ENCODE assay signal across 10 mouse cellular contexts in the genomic region with DNA sequence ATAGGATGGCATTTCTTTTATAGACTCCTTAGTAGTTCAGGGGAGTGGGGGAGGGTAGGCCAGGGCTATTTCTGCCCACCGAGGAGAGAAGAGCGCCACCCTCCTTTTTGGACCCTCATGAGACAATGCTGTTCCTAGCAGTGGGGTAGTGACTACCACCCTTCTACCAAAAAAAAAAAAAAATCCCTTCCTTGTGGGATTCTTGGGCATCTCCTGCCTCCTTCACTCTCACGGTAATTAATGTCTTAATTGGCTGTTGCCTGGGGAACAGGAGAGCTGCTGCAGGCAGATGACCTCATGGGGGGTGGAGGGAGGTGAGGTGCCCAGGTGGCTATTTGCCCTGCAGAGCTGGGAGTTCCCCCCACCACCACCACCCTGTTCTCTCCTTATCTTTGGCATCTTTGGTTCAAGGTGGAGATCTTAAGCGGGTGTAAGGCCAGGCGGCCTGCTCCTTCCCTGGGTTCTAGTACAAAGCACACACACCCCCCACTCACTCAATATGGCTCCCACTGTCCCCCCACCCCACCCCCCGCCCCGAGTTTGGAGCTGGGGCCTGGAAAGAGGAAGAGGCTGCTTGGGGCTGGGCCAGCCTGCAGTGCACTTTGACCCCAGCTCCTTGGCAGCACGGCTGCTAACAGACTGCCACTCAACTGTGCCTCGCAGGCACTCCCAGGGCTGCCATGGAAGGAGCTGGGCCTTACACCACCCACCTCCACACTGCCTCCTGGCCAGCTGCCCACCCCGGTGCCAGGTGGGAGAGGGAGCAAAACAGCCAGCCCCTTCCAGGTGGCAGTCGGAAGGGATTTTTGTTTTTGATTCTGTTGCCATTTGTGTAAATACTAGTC. TPM values are rescaled to one million over a fixed set of nuclear protein-coding genes. Genes with fewer than 3 reads are reported as not detected.
DNase-seq lines count a peak whose midpoint lies in the region; ATAC-seq lines count a peak whose summit lies in the region.
"Had no signal": no experiment of that assay in that cellular context is flagged by ENCODE, and none has a peak within 500 bp of the region (broad histone marks: within the 10 kb centered on the region; RNA-seq: fewer than 3 reads in every experiment).

No protein-coding gene starts in this region.

- peak; percentile 39 for DNase-seq in adrenal gland, postnatal 10 days
- DNase-seq in adrenal gland, adult 18-20 months (ENCODE audit: low spot score in 2 of 2): no peak
- peak; percentile 76 for DNase-seq in midbrain, embryonic 11.5 days (ENCODE audit: low spot score, missing footprints)
- peak; percentile 71 for DNase-seq in kidney, adult 9 months
- peak; percentile 45 for DNase-seq in retina, postnatal 1 day
- no peak for DNase-seq in gastrocnemius, postnatal 25 days
- no peak for DNase-seq in embryo, embryonic 10.5 days (ENCODE audit: low spot score)
- DNase-seq: gastrocnemius, adult 2 months had no signal

- H3K4me3 ChIP-seq in midbrain, embryonic 11.5 days (ENCODE audit: low read depth, low read length): no peak overlapping the region
- no peak overlapping the region for H3K4me3 ChIP-seq in midbrain, embryonic 16.5 days (ENCODE audit: low read depth, low read length)
- H3K4me3 ChIP-seq: gastrocnemius, adult 2 months; neural tube, embryonic 12.5 days had no signal

- H3K36me3 ChIP-seq in midbrain, embryonic 11.5 days (ENCODE audit: control insufficient read depth, insufficient read depth, low read length): peaks cover 4% of the 10 kb centered on the region
- 0 out of 2 replicates have a peak, but pooled peaks cover 4% of the 10 kb centered on the region for H3K36me3 ChIP-seq in midbrain, embryonic 16.5 days (ENCODE audit: control insufficient read depth, insufficient read depth, low read length)

- peaks cover 30% of the 10 kb centered on the region for H3K4me1 ChIP-seq in midbrain, embryonic 11.5 days (ENCODE audit: control insufficient read depth, insufficient read depth, low read length)
- H3K4me1 ChIP-seq in midbrain, embryonic 16.5 days (ENCODE audit: control insufficient read depth, insufficient read depth, low read length): peaks cover 2% of the 10 kb centered on the region; the same call in 1 of the 2 replicates

- no peak overlapping the region for H3K9ac ChIP-seq in midbrain, embryonic 11.5 days (ENCODE audit: low read length)
- H3K9ac ChIP-seq in midbrain, embryonic 16.5 days (ENCODE audit: low read depth, low read length): no peak overlapping the region
- H3K9ac ChIP-seq: neural tube, embryonic 12.5 days had no signal

- no peak for ATAC-seq in midbrain, embryonic 11.5 days (ENCODE audit: low FRiP score)
- ATAC-seq in midbrain, embryonic 16.5 days: no peak

- H3K27me3 ChIP-seq in midbrain, embryonic 11.5 days (ENCODE audit: control insufficient read depth, insufficient read depth, low read length): peaks cover 7% of the 10 kb centered on the region
- no peaks in the 10 kb centered on the region for H3K27me3 ChIP-seq in midbrain, embryonic 16.5 days (ENCODE audit: control insufficient read depth, insufficient read depth, low read depth, low read length)
- H3K27me3 ChIP-seq: neural tube, embryonic 12.5 days had no signal

- H3K27ac ChIP-seq in midbrain, embryonic 11.5 days (ENCODE audit: low read depth, low read length): no peak overlapping the region
- no peak overlapping the region for H3K27ac ChIP-seq in midbrain, embryonic 16.5 days (ENCODE audit: low read length)
- H3K27ac ChIP-seq: gastrocnemius, adult 2 months; neural tube, embryonic 12.5 days had no signal

- 62% methylated on average over 11 of the region's 11 CpGs for WGBS in midbrain, embryonic 11.5 days
- 50% methylated on average over 11 of the region's 11 CpGs for WGBS in midbrain, embryonic 16.5 days

- no peaks in the 10 kb centered on the region for H3K9me3 ChIP-seq in midbrain, embryonic 11.5 days (ENCODE audit: control insufficient read depth, low read length)
- no peaks in the 10 kb centered on the region for H3K9me3 ChIP-seq in midbrain, embryonic 16.5 days (replicated peaks; ENCODE audit: control insufficient read depth, low read length, poor library complexity, severe bottlenecking)
- H3K9me3 ChIP-seq: neural tube, embryonic 12.5 days had no signal

- H3K4me2 ChIP-seq in midbrain, embryonic 11.5 days: no peak overlapping the region
- H3K4me2 ChIP-seq in midbrain, embryonic 16.5 days (ENCODE audit: low read length): no peak overlapping the region
- H3K4me2 ChIP-seq: neural tube, embryonic 12.5 days had no signal

RNA-seq across cellular contexts. Expression of gene Efnb1, which starts 12.4 kb away (rescaled TPM):
- 10 to 100 TPM; 48.2 to 53.3 TPM for total RNA-seq in adrenal gland, postnatal 10 days (2021)
- total RNA-seq in adrenal gland, adult 18-20 months (2021): 10 to 100 TPM; 53.1 to 65.4 TPM
- 34.7 and 38.3 TPM in 2 replicates for polyA plus RNA-seq in midbrain, embryonic 11.5 days (2014; fragmentation: Nextera tagmentation; extraction: Ambion mirVana)
- polyA plus RNA-seq in midbrain, embryonic 16.5 days (2015; fragmentation: Nextera tagmentation; extraction: Ambion mirVana): 15.6 and 19.6 TPM in 2 replicates
- 1 to 10 TPM; 4.4 to 6.8 TPM for total RNA-seq in gastrocnemius, postnatal 25 days (2021)

Comparison
In these comparisons a context has a peak if more than half of its experiments do, and no peak if none do; other contexts are left out.
1. DNase-seq: peak in adrenal gland, postnatal 10 days (single experiment), midbrain, embryonic 11.5 days (single experiment), kidney, adult 9 months (single experiment) and retina, postnatal 1 day (single experiment); none in adrenal gland, adult 18-20 months (0 of 2), gastrocnemius, postnatal 25 days (single experiment) and embryo, embryonic 10.5 days (single experiment).
2. RNA of gene Efnb1, which starts 12.4 kb away (total RNA-seq): 53.1 to 65.4 TPM in adrenal gland, adult 18-20 months and 48.2 to 53.3 TPM in adrenal gland, postnatal 10 days; 4.4 to 6.8 TPM in gastrocnemius, postnatal 25 days; every median in the first group is over 4 times any median in the second.